Mouse (Mus musculus) kidney, postnatal 0 days (tissue): ENCODE results near the gene Smurf2. TPM values are rescaled to one million over a fixed set of nuclear protein-coding genes. Genes with fewer than 3 reads are reported as not detected.

ENCODE experiments used
- ATAC-seq: fragments of 200-750 bp; cut with Nextera tagmentation; replicated peaks from 2 replicates; pipeline ENCODE4 v1.8.0; 2017; ENCODE audit warnings: low read depth, moderate number of reproducible peaks, moderate TSS enrichment, moderate library complexity; ENCODE audit not compliant: low FRiP score
- DNase-seq: peaks from one replicate; pipeline ENCODE4 v3.0.0-alpha.2; 2016; ENCODE audit warnings: low spot score
- H3K27ac ChIP-seq: fragments of 300-500 bp; sonication (generic); 2 replicates; pipeline ENCODE4 v1.5.1; 2014; ENCODE audit warnings: mild to moderate bottlenecking
- H3K27me3 ChIP-seq: fragments of 300-500 bp; sonication (generic); 2 replicates; pipeline ENCODE4 v1.6.1; 2014; ENCODE audit warnings: low read length, mixed read lengths; ENCODE audit not compliant: insufficient read depth
- H3K36me3 ChIP-seq: fragments of 300-500 bp; sonication (generic); 2 replicates; pipeline ENCODE4 v1.6.1; 2014; ENCODE audit warnings: low read length, mixed read lengths; ENCODE audit not compliant: insufficient read depth
- H3K4me1 ChIP-seq: fragments of 300-500 bp; sonication (generic); replicated peaks from 2 replicates; pipeline ENCODE4 v1.6.1; 2014; ENCODE audit warnings: antibody characterized with exemption, low read length, mixed read lengths; ENCODE audit not compliant: insufficient read depth
- H3K4me2 ChIP-seq: fragments of 300-500 bp; sonication (generic); 2 replicates; pipeline ENCODE4 v1.6.1; 2014; ENCODE audit warnings: mild to moderate bottlenecking, low read length, moderate library complexity, mixed read lengths
- H3K4me3 ChIP-seq: fragments of 300-500 bp; sonication (generic); replicated peaks from 2 replicates; pipeline ENCODE4 v1.5.1; 2014; ENCODE audit warnings: low read depth, low read length
- H3K9ac ChIP-seq: fragments of 300-500 bp; sonication (generic); 2 replicates; pipeline ENCODE4 v1.6.1; 2014; ENCODE audit warnings: low read depth, low read length
- H3K9me3 ChIP-seq: fragments of 300-500 bp; sonication (generic); replicated peaks from 2 replicates; pipeline ENCODE4 v1.6.1; 2016; ENCODE audit warnings: low read length, inconsistent platforms, mixed read lengths
- CTCF ChIP-seq: IDR thresholded peaks from 2 replicates; pipeline ENCODE4 v1.5.1; 2016; ENCODE audit warnings: antibody characterized with exemption, low read depth, mild to moderate bottlenecking, moderate library complexity
- WGBS: fragments of 180-500 bp; shearing (Covaris S2); extraction: QIAGEN DNeasy Blood & Tissue Kit; methylation state at CpG from one replicate; pipeline ENCODE4 v1.1.7; 2014; 5-methylcytosine and 5-hydroxymethylcytosine counted together
- polyA plus RNA-seq: library from polyadenylated mRNA; unstranded; fragments of >200 nt; fragmentation: Nextera tagmentation; extraction: Ambion mirVana; gene quantifications from 2 replicates; pipeline ENCODE4 v1.2.1, GENCODE M21; 2015

Gene Smurf2
- polyA plus RNA-seq, 1 experiment from 2014 or later: 12.3 TPM

- Histone ChIP-seq H3K4me3 (peak within 1 kb of the TSS; percentile 95), H3K9ac (peak within 1 kb of the TSS; percentile 96), H3K27ac (peak within 1 kb of the TSS; percentile 99), H3K9me3 (no peaks in the 10 kb centered on the region), H3K4me2 (peak within 1 kb of the TSS; percentile 85), H3K27me3 (no peaks in the 10 kb centered on the region), H3K4me1 (no peaks in the 10 kb centered on the region), H3K36me3 (peaks cover 29% of the 10 kb centered on the region)
- DNase-seq: peak; percentile 99
- peak; percentile 86 for ATAC-seq
- under 1% methylated on average over 58 of the region's 58 CpGs for WGBS
- peak; percentile 55 for TF ChIP-seq CTCF
These were observed 131.6 kb downstream of the Smurf2 start, which contains the start of the genes Ddx5 and Cep95 for GRCm38 (mm10) chr11:106788775-106789459. Gene Ddx5, minus strand, starts transcription at chr11:106789185. Gene Cep95, plus strand, starts transcription at chr11:106789252.

- Histone ChIP-seq H3K27me3 (no peaks in the 10 kb centered on the region), H3K4me1 (no peaks in the 10 kb centered on the region), H3K9ac (peak overlapping the region; percentile 96), H3K4me2 (peak overlapping the region; percentile 85), H3K36me3 (peaks cover 32% of the 10 kb centered on the region), H3K9me3 (no peaks in the 10 kb centered on the region), H3K27ac (peak overlapping the region; percentile 99), H3K4me3 (peak overlapping the region; percentile 95)
- under 1% methylated on average over 62 of the region's 79 CpGs for WGBS
- no peak for TF ChIP-seq CTCF
- ATAC-seq (peak; percentile 74), DNase-seq (peak; percentile 99)
These were observed 132.3 kb downstream of the Smurf2 start for GRCm38 (mm10) chr11:106788026-106788774.

- H3K4me1 ChIP-seq: no peaks in the 10 kb centered on the region
- under 1% methylated on average over 64 of the region's 65 CpGs for WGBS
- H3K36me3 ChIP-seq: peaks cover 37% of the 10 kb centered on the region
These were observed 133.1 kb downstream of the Smurf2 start for GRCm38 (mm10) chr11:106787131-106788025.

GRCm38 (mm10) chr11:106785043-106785442 lies 135.5 kb downstream of the Smurf2 start:
- no peak overlapping the region for H3K27ac ChIP-seq
- H3K4me1 ChIP-seq: no peaks in the 10 kb centered on the region
- no peak for TF ChIP-seq CTCF
- no peak for DNase-seq
- H3K9me3 ChIP-seq: no peaks in the 10 kb centered on the region
- ATAC-seq: no peak
- peaks cover 41% of the 10 kb centered on the region for H3K36me3 ChIP-seq
- H3K4me3 ChIP-seq: no peak overlapping the region
- no peaks in the 10 kb centered on the region for H3K27me3 ChIP-seq
- H3K9ac ChIP-seq: no peak overlapping the region
- peak overlapping the region; percentile 66; the same call in 1 of the 2 replicates for H3K4me2 ChIP-seq
- WGBS: 63% methylated on average over 1 of the region's 1 CpGs

More at GRCm38 (mm10) chr11:106787131-106788025, 133.1 kb downstream of the Smurf2 start:
- peak overlapping the region; percentile 99 for H3K27ac ChIP-seq
- no peaks in the 10 kb centered on the region for H3K9me3 ChIP-seq
- H3K9ac ChIP-seq: peak overlapping the region; percentile 96
- peak; percentile 26 for ATAC-seq
- H3K4me2 ChIP-seq: peak overlapping the region; percentile 66
- peak overlapping the region; percentile 95 for H3K4me3 ChIP-seq
- TF ChIP-seq CTCF: no peak
- H3K27me3 ChIP-seq: no peaks in the 10 kb centered on the region
- DNase-seq: peak; percentile 95

GRCm38 (mm10) chr11:106784476-106784875 lies 136.0 kb downstream of the Smurf2 start:
- WGBS: 84% methylated on average over 2 of the region's 2 CpGs
- no peak overlapping the region for H3K27ac ChIP-seq
- ATAC-seq (no peak), DNase-seq (no peak)
- no peak overlapping the region for H3K4me3 ChIP-seq
- no peak overlapping the region for H3K9ac ChIP-seq
- no peak overlapping the region for H3K4me2 ChIP-seq
- H3K4me1 ChIP-seq: no peaks in the 10 kb centered on the region
- no peak for TF ChIP-seq CTCF
- H3K9me3 ChIP-seq: no peaks in the 10 kb centered on the region
- no peaks in the 10 kb centered on the region for H3K27me3 ChIP-seq
- H3K36me3 ChIP-seq: peaks cover 41% of the 10 kb centered on the region
